Mouse (Mus musculus) embryo, embryonic 10.5 days (tissue): ENCODE results near the gene Gm17677.

ENCODE experiments used
- DNase-seq: peaks from one replicate; pipeline ENCODE4 v3.0.0-alpha.2; 2015; ENCODE audit warnings: low spot score

The Gm17677 gene

DNA sequence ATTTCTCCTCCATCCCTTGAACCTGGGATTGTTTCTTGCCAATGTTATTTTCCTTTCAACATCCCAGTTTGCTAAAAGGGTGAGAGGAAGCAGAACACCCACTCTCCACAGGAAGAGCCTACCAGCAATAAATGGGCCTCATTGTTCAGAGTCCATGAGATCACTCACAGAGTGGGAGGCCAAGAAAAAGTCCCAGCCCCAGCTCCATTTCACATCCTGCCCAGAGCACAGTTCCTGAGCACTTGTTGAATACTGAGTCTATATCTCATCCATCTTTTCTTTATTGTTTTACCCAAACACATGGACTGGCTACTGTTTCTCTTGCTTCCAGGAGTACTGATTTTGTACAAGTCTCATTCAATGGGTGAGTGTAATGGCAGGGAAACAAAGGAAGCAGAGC is at the start of gene Gm17677:
TSS of gene Gm17677 (plus strand) at position 301 of the 400 bp plus-strand sequence.
- no peak for DNase-seq

DNA sequence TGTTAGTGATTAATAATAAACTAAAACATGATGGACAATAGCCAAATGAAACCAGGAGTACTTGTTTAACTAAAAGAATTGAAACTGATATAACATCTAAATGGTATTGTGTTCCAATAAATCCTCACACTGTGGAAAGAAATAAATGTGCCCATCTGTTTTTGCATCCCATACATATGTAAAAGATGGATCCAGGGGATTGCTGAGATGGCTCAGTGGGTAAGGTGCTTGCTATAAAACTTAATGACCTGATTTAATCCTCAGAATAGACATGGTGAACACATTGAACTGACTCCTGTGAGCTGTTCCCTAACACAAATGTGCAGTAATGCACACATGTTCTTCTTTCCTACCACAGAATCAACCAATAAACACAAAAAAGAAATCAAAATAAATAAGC is 48.9 kb upstream of the Gm17677 start:
- DNase-seq: no peak

DNA sequence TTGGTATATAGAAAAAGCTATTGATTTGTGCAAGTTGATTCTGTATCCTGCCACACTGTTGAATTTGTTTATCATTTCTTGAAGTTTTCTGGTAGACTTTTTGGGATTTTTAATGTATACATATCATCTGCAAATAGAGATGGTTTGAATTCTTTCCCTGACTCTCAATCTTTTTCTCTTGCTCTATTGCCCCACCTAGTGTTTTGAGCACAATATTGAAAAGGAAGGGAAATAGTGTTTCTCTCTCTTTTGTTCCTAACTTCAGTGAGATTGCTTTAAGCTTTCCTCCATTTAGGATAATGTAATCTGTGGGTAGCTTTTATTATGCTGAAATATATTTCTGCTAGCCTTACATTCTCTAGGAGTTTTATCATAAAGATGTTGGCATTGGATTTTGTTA is 33.6 kb upstream of the Gm17677 start:
- DNase-seq: peak; percentile 7

DNA sequence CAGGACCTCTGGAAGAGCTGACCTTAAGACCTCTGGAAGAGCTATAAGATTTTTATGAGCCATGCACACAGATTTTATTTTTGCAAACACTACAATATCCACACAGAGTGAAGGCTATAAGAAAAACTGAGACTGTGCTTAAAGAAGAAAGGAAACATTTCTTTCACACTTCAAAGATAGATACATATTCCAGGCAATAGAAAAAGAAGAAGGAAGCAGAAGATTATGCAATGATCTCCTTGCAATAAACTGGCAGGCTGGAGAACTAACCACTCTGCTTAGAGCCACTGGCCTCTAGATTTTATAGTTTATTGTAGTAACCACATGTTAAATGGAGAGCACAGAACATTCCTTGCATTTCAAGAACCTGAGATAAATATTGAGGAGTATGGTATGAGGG is 16.0 kb downstream of the Gm17677 start:
- no peak for DNase-seq

DNA sequence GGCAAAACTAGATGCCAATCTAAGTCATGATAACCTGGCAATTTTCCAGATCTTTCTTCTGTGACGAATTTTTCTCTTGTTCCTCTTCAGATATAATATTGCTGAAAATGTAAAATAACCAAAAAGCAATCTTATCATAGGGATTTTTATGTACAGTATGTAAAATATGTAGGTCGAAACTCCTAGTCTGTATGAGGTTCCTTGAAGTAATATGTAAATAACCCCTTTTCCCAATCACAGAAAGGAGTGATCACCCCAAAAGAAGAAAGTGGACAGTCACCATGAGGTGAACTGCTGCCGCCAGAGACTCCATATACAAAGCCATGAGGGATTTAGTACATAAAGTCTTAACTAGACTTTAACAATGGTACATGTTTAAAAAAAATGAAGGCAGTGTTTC is 37.2 kb downstream of the Gm17677 start, which contains the start of gene Gm17727:
TSS of gene Gm17727 (minus strand) at position 101 of the 400 bp plus-strand sequence.
- no peak for DNase-seq

DNA sequence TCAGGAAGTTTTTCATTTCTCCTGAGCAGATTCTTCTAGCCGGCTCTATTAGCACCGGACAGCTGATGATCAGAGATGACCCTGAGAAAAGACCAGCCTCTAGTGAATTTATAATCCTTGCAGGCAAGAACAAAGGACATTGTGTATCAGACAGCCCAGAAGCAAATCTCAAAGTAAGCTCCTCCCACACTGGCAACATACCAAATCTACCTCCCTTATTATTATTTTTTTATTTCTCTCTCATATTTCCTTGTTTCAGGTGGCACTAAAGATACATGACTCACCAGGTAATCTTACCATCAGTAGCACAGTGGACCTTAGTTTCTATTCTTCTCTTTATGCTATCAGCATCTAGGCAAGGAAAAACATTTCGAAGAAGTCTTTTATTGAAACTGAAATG is 49.2 kb downstream of the Gm17677 start, which contains the start of the genes Gm27235 and D730048I06Rik:
TSS of gene Gm27235 (minus strand) at position 101 of the 400 bp plus-strand sequence.
TSS of gene D730048I06Rik (minus strand) at position 112 of the 400 bp plus-strand sequence.
- DNase-seq: no peak
